Mouse (Mus musculus) cerebellum, postnatal 4 days (tissue): ENCODE results near the gene Nectin1.
A peak's percentile ranks its signal among the peaks of the same experiment; 100 is the strongest.

Experiments
- DNase-seq, 2 experiments: peaks; one replicate each; pipeline ENCODE4 v3.0.0; 2022; ENCODE audit warnings: low spot score in 2 of 2, mixed read lengths in 1 of 2

Gene Nectin1

GRCm38 (mm10) chr9:43743647-43744137 is at the start of gene Nectin1:
Gene Nectin1 (plus strand): TSS chr9:43743984.
- peak; percentile 84 to 88 for DNase-seq

GRCm38 (mm10) chr9:43698080-43698712 is 45.6 kb upstream of the Nectin1 start:
- DNase-seq: no peak

- no peak for DNase-seq
These were observed 44.9 kb upstream of the Nectin1 start for GRCm38 (mm10) chr9:43698841-43699240.

GRCm38 (mm10) chr9:43699417-43700225 is 44.2 kb upstream of the Nectin1 start:
- DNase-seq: peak in 1 of 2 experiments; percentile 43

- no peak for DNase-seq
These were observed 43.6 kb upstream of the Nectin1 start for GRCm38 (mm10) chr9:43700226-43700579.

- no peak for DNase-seq
These were observed 42.0 kb upstream of the Nectin1 start for GRCm38 (mm10) chr9:43701748-43702147.

- DNase-seq: no peak
These were observed 36.2 kb upstream of the Nectin1 start for GRCm38 (mm10) chr9:43707571-43707970.

- DNase-seq: no peak
These were observed 35.1 kb upstream of the Nectin1 start for GRCm38 (mm10) chr9:43708715-43709114.

- no peak for DNase-seq
These were observed 30.4 kb upstream of the Nectin1 start for GRCm38 (mm10) chr9:43713432-43713831.

GRCm38 (mm10) chr9:43719407-43719839 is 24.4 kb upstream of the Nectin1 start:
- no peak for DNase-seq

GRCm38 (mm10) chr9:43720046-43720445 is 23.7 kb upstream of the Nectin1 start:
- no peak for DNase-seq

- no peak for DNase-seq
These were observed 19.7 kb upstream of the Nectin1 start for GRCm38 (mm10) chr9:43724093-43724492.

GRCm38 (mm10) chr9:43729450-43730266 is 14.1 kb upstream of the Nectin1 start:
- no peak for DNase-seq

GRCm38 (mm10) chr9:43730284-43731027 is 13.3 kb upstream of the Nectin1 start:
- peak in 1 of 2 experiments; percentile 64 for DNase-seq

- no peak for DNase-seq
These were observed 11.9 kb upstream of the Nectin1 start for GRCm38 (mm10) chr9:43731880-43732279.

- DNase-seq: no peak
These were observed 11.1 kb upstream of the Nectin1 start for GRCm38 (mm10) chr9:43732671-43733070.

GRCm38 (mm10) chr9:43734952-43735351 is 8.8 kb upstream of the Nectin1 start:
- no peak for DNase-seq

GRCm38 (mm10) chr9:43736046-43736730 is 7.6 kb upstream of the Nectin1 start:
- DNase-seq: no peak

GRCm38 (mm10) chr9:43737331-43737730 is 6.5 kb upstream of the Nectin1 start:
- no peak for DNase-seq

- no peak for DNase-seq
These were observed 5.9 kb upstream of the Nectin1 start for GRCm38 (mm10) chr9:43737871-43738292.
